Mouse (Mus musculus) hindlimb bud, embryonic 11.5 days (tissue): ENCODE results near the gene Gm45021.

Experiments
- DNase-seq: peaks from one replicate; pipeline ENCODE4 v3.0.0-alpha.2; 2012; ENCODE audit warnings: low read depth, low spot score; ENCODE audit errors: extremely low spot score

Gm45021 gene

DNA sequence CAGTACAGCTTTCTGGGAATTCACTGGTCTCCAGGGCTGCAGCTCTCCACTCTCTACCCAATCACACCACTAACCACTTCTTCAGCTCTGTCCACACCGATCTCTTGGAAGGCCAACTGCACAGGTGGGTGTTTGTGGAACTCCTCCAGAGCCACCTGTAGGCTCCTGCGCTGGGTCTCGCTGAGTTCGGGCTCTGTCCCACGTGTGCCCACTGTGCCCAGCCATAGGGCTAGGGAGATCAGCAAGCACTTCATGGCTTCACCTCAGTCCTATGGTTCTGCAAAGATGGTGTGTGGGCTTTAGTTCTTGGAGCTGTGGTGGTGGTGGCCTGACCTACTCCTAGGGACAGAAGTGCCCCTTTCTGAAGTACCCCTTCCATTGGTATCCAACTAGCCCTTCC, 17.4 kb upstream of the Gm45021 start:
- no peak for DNase-seq

DNA sequence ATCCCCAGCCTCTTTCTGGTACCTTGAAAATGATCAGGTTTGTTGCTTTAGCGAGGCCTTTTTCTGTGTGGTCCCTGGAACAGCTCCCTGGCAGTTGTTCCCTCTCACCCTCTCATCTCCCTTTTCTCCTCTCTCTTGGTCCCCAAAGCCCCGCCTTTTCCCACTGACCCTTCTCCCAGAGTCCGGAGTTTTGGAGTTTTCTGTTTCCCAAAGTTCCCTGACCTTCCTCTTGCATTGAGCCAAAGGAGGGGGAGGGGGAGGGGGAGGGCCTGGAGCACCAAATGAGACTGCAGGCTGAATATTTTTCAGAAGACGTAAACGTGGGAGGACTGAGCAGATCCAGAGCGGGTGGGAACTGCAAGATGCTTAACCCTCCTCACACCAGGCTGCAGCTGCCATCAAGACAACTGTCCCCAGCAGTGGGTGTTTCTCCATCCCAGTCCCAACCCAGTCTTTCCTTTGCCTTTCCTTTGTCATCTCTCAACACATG, 16.8 kb upstream of the Gm45021 start, which contains the start of gene Rarres2:
Rarres2 (minus strand) TSS at position 218 of the 490 bp plus-strand sequence.
- no peak for DNase-seq

DNA sequence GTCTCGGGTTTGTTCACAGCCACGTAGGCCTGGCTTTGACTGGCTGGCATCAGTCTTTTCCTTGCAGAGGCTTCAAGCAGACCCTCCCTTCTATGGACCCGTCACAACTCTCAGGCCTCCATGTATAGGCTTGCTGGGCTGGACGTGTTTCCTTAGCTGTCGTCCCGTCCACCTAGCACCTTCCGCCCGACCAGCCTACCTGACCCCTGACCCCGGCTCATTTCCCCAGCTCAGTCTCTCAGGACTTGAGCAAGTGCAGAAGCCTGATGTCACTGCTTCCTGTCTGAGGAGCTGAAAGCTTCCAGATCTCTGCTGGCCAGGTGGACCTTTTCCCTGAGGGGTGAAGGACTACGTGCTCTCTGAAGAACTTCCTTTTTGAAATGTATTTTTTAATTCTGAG, 16.1 kb upstream of the Gm45021 start:
- DNase-seq, result no peak

DNA sequence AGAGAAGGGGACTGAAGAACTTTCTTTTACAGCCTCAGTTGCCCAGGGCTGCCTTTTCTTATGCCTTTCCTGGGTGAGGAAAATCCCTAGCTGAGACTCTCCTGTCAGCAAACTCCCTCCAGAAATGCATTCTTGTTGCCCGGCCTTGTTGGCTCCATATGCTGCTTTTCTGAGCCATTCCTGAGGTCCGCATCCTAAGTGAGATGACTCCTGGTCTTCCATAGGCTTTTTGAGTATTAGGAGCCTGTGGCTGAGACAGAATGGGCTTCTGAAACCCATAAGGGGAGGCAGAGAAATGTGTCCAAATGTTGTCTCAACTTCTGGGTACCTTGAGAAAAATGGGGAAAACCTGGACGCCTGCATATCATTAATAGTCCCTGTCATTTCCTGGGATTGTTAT, 15.4 kb upstream of the Gm45021 start:
- no peak for DNase-seq

DNA sequence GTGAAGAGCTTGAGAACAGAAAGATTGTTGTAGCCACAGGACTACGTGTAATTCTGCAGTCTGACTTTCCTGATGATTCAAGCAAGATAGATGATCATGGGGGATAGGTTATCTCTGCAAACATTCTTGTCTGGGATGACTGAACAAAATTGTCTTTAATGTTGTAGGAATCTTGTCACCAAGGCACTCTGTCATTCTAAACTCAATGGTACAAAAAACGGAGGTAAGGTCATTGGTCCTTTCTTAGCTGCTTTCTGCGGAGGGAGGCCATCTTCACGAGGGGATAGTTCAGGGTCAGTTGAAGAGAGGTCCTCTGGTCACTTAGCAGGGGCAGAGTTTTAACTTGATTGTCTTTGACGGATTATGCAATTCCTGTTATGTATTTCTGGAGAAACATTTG, 10.7 kb upstream of the Gm45021 start:
- DNase-seq, result no peak

DNA sequence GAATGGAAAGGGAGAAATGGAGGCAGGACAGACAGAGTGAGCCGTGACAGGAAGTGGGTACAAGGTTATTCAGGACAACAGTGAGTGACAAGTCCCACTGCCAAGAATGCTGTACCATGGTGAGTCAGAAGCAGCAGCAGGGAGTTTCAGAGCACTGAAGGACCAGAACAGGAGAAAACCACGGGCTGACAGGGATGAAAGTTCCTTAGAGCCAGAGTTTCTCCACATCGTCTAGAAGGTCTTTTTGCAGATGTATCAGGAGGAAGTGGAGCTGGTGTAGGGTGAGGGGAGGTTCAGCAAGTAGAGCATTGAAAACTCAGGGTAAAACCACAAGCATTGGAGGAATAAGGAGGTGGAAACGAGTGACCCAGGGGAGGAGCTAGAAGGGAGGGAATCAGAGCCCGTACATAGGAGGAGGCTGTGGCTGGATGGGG, 10.2 kb upstream of the Gm45021 start:
- DNase-seq, result no peak

DNA sequence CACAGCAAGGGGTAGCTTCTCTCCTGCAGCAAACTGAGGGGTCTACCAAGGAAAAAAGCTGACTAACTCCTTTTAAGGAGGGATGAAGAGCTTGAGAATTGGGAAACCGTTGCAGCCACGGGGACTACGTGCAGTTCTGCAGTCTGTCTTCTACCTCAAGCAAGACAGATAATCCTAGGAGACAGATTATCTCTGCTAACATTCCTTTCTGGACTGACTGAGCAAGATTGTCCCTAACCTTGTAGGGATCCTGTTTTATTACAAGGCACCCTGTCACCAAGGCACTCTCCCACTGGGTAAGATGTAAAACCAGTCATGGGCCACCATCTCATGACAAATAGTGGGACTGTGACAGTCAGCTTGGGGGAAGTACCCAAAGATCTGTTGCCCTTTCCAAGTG, 8.2 kb upstream of the Gm45021 start:
- no peak for DNase-seq

DNA sequence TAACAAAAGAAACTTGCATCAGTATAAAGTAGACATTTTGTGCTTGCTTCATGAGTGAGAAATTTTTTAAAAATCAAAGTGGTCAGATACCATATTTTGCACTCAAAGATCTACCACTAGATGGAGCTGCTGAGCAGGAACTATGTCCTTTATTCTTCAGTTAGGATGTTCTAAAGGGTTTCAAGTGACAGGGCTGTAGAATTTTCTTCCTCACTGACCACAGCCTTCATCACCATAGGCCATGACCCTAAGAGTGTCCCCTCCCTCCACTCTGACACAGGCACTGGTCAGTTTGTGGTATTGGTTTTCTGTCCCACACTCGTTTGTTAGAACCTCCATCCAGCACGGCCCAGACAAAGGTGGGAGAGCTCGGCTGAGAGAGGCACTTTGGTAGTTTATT, 7.4 kb upstream of the Gm45021 start:
- DNase-seq, result no peak

DNA sequence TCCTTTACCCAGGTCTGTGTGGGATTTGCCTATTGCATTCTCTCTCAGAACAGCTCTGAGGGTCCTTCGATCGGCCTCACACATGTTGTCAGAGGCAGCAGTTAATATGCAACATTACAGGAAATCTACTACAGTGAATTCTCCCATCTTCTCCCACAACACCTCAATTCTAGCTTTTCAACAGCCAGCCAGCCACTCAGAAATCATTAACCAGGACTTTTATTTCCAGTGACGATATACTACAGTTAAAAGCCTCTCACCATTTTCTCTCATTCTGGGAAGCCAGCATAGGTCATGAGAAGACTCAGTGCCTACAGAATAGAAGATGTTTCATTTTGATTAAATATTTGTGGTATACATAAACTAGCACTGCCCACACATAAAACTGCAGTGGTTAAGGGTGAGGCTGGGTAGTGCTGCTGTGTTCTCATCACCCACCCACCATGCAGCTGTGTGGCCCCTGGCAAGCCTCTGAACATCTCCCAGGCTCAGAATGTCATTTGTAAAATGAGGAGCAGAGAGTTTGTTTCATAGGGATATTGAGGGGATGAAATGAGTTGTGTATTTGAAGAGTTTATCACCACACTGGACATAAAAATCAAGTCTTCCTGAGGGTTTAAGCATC, 1.9 kb downstream of the Gm45021 start:
- no peak for DNase-seq

DNA sequence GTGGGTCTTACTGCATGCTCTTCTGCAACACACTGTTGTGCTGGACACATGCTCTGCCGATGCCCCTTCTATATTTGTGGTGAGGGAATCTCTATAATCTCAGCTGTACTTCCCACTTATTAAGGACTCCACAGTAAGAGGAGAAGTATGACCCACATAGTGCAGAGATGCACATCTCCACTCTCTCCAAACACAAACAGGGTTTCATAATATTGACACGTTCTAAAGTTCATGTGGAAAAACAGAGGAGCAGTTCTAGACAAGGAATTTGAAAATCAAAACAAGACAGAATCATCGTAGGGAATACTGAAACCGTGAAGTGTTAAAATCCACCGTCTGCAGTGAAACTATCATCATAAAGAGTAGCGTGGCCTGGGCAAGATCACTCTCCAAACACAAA, 2.5 kb downstream of the Gm45021 start:
- DNase-seq, result no peak

DNA sequence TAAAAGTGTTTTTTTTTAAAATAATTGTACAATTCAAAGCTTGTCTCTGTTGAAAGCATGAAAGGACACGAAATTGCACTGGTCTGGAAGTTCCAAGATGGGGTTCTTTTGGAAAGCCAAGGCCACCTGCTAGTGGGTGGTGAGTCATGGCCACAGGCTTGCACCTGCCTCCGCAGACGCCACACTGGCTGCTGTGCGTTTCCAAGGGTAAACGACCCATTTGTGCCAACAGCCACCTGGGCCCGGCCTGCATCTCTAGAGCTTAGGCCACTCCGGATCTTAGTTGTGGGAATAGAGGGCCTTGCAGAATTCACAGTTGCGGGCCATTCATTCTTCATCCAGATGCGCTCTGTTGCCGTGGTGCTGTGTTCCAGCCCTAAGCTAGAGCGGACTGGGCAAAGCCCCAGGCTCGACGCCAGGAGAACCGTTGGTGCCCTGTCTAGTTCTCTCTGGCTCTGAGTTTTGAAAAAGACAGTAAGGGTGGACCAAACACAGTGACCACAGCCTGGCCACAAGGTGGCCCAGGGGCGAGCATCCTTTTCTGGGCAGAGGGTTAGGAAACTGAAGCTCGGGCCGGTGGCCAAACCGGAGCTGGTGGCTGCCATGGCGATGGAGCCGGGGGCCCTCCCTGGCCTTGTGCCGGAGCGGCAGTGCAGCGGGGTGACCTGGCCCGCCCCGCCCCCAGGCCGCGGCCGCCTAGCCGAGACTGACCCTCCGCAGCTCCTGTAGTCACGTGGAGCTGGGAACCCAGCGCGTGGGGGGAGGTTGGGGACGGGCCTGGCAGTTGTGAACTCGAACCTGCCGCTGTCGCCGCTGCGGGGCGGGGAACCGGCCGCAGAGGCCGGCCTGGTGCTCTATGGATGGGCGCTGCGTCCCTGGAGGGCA, 4.0 kb downstream of the Gm45021 start, which contains the start of the genes Repin1 and Gm44965:
Repin1 (plus strand) TSS at position 726 of the 885 bp plus-strand sequence.
Gm44965 (plus strand) TSS at position 784 of the 885 bp plus-strand sequence.
- no peak for DNase-seq

DNA sequence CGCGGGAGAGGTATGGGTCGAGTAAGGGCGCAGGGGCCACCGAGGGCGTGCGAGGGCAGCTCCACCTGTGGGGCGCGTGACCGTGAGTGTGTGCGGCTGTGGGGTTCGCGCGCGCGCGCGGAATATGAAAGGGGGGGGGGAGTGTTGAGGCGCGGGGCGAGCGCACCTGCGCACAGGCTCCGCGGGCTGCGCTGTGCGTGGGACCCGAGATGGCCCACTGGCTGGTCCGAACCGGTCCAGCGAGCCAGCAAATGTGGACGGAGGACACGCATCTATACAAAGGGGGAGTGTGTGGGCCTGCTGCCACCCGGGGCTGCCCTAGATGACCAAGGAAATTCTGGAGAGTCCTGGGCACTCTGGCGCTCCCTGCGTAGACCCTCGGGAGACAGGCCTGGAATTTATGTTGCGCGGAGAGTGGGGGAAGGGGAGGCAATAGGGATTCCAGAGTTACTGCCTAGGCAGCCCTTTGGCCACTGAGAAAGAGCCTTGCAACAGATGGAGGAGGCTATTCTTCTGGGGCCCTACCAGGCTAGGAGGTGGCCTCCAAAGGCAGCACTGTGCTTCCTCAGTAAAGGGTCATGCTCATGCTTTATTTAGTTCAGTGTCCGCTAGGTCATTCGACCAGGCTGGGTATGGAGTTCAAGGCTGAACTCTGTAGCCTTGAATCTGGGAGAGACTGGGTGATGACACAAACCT, 4.8 kb downstream of the Gm45021 start:
- no peak for DNase-seq

DNA sequence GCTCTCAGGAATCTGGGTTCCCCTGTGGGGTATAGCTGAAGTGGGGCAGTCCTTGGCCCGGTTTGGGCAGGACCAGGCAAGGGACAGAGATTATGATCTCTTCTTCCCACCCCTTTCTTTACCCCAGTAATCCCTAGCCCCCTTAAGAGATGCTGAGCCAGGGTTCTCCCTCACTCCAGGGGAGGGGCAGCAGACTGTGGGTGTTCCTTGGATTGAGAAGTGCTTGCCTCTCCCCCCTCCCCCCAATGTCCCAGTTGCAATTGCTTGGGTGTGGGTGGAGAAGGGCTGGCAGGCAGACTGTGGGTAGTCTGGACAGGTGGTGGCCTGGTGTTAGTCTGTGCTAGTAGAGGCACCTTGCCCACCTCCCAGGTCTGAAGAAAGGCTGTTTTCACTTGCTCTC, 5.9 kb downstream of the Gm45021 start:
- DNase-seq, result no peak

DNA sequence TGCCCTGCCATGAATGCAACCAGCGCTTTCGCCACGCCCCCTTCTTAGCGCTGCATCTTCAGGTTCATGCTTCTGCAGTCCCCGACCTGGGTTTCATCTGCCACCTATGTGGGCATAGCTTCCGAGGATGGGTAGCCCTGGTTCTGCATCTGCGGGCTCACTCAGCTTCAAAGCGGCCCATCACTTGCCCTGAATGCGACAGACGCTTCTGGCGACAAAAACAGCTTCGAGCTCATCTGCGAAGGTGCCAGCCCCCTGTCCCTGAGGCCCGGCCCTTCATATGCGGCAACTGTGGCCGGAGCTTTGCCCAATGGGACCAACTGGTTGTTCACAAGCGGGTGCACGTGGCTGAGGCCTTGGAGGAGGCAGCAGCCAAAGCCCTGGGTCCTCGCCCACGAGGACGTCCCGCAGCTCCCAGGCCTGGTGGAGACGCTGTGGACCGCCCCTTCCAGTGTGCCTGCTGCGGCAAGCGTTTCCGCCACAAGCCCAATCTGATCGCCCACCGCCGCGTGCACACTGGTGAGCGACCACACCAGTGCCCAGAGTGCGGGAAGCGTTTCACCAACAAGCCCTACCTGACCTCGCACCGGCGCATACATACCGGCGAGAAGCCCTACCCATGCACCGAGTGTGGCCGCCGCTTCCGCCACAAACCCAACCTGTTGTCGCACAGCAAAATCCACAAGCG, 7.3 kb downstream of the Gm45021 start:
- no peak for DNase-seq

DNA sequence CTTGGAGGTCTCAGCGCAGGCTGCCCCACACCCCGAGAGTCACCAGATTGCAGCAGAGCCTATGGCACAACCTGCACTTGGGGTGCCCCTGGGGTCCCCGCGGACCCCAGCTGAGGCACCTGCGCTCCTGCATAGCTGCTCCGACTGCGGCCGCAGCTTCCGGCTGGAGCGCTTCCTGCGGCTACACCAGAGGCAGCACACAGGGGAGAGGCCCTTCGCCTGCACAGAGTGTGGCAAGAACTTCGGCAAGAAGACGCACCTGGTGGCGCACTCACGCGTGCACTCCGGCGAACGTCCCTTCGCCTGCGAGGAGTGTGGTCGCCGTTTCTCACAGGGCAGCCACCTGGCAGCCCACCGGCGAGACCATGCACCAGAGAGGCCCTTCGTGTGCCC, 7.8 kb downstream of the Gm45021 start:
- DNase-seq, result no peak

DNA sequence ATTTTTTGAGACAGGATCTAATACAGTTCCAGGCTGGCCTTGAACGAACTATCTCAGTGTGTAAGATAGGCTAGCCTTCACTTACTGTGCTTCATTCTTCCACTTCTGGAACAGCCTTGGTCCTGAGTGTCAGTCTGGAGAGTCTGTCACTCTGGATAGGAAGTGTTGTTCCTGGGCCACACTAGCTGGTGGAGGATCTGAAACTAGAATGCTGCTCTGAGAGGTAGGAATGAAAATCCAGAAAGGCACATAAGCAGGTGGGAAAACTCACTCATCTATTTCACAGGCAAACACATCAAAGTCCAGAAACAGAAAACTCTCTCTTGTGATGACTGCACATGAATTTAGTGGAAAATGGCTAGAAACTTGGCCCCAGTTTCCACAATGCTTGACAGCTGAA, 11.2 kb downstream of the Gm45021 start:
- DNase-seq, result no peak

DNA sequence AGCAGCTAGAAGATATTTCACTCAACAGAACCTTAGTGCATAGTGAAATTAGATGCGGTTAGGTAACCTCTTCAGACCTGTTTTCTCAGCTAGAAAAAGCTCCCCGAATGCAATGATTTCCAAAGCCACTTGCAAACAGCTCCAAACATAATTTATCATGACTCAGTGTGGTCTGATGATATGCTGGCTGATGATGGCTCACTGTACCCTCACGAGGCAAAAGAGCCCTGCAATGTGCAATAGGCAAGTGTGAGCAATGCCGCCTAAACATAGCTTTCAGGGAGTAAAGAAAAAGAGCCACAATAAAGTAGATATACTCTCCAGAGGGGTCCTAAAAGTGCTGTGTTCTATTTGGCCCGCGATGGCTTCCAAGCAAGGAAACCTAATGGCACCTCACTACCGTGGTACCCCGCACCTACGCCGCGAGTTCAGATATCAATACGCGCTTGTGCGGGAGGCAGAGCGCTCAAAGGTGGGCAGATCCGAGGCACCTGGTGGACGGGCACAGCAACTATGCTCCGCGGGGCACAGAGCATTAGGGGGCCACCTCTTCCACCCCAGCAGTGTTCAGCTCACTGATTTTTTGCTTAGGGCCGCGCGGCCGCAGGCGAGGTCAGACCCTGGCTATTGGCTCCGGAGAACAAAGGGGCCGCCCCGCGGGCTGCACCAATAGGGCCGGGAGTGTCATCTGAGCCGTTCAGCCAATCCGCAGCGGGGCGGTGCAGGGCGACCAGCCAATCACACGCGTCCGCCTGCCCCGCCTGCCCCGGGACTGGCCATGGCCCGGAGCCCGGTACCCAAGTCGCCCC, 12.1 kb downstream of the Gm45021 start, which contains the start of gene Zfp775:
Zfp775 (plus strand) TSS at position 793 of the 809 bp plus-strand sequence.
- DNase-seq, result peak; percentile 68

DNA sequence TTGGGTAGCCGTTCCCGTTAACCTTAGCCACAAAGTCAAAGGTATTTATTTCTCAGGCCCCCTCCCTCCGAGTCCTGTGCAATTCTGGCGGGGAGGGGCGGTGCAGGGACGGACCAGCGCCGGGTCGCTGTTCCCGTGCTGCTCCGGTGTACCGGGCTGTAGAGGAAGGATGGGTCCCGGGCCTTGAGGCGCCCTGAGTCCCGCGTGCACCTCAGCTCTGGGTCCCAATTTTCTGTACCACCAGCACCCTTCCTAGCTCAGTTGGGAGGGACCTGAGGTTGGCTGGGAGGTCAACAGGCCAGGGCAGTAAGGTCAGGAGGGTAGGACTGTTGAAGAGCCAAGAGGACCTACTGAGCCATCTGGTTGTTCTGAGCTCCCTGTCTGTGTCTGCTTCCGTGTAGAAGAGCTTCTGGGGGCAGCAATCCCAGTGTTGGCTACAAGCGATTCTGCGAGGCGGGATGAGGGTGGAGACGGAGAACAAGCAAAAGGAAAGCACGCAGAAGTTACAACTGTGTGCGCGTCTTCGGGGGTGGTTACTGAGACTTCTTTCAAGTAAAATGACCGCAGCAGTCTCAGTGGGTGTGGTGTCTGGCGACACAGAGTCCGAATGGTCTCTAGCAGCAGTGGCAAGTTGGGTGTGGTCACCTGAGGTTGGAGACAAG, 12.8 kb downstream of the Gm45021 start:
- DNase-seq, result no peak

DNA sequence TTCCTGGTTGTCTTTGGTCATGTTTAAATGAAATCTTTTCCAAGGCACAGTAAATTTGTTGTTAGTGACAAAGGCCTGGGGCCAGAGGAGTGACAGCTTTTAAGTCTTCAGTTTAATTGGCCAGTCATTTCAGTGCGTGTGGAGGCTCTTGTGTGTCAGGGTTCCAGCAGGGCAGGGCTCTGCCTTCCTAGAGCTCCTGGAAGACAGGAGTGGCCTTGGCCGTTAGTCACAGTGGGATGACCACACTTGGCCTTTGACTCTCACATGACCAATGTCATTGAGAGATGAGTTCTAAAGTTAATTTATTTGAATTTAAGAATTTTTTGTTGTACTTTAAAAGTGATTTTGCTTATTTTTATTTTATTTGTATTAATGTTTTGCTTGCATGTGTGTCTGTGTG, 18.7 kb downstream of the Gm45021 start:
- no peak for DNase-seq
